ENCODE assay signal across 8 mouse cellular contexts in the genomic region with DNA sequence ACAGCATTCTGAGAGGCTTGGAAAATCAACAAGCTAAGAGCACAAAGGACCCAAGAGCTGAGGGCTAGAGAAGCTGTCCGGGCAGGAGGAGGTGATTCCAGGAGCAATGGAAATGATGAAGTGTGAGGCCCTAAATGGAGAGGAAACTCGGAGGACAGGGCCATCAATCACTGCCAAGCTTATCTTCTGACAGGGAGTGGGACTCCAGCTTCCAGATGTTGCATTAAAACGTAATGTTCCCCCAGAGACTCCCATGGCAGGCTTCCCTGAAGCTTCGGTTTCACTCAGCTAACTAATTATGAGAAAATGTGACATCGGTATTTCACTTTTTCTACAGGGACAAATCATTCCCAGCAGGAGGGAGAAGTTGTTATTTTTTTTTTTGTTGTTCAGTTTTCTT.
DNase-seq lines count a peak whose midpoint lies in the region; ATAC-seq and TF ChIP-seq lines count a peak whose summit lies in the region.

No protein-coding gene starts in this region.

- 0 out of 2 replicates have a peak, but pooled peaks cover 4% of the 10 kb centered on the region for H3K4me1 ChIP-seq in kidney, embryonic 14.5 days (ENCODE audit: control insufficient read depth, insufficient read depth, low read length)
- no peaks in the 10 kb centered on the region for H3K4me1 ChIP-seq in midbrain, postnatal 0 days (ENCODE audit: insufficient read depth, low read length)

- H3K36me3 ChIP-seq in kidney, embryonic 14.5 days (ENCODE audit: control insufficient read depth, insufficient read depth, low read length) = no peaks in the 10 kb centered on the region
- H3K36me3 ChIP-seq in midbrain, postnatal 0 days (ENCODE audit: insufficient read depth, low read length) = no peaks in the 10 kb centered on the region

- ATAC-seq in kidney, embryonic 14.5 days (ENCODE audit: low FRiP score, low TSS enrichment) = peak; percentile 87
- ATAC-seq in midbrain, postnatal 0 days (ENCODE audit: low FRiP score) = no peak

- 8% methylated on average over 5 of the region's 5 CpGs for WGBS in kidney, embryonic 14.5 days
- 27% methylated on average over 5 of the region's 5 CpGs for WGBS in midbrain, postnatal 0 days

- no peak overlapping the region for H3K4me3 ChIP-seq in kidney, embryonic 14.5 days (ENCODE audit: low read length)
- H3K4me3 ChIP-seq in midbrain, postnatal 0 days (ENCODE audit: low read depth, low read length) = no peak overlapping the region

- no peaks in the 10 kb centered on the region for H3K9me3 ChIP-seq in kidney, embryonic 14.5 days (ENCODE audit: control insufficient read depth, low read length)
- no peaks in the 10 kb centered on the region for H3K9me3 ChIP-seq in midbrain, postnatal 0 days (ENCODE audit: low read length)

- no peak overlapping the region for H3K4me2 ChIP-seq in kidney, embryonic 14.5 days (replicated peaks; ENCODE audit: low read depth, low read length)
- H3K4me2 ChIP-seq in midbrain, postnatal 0 days (ENCODE audit: low read depth, low read length, poor library complexity, severe bottlenecking) = no peak overlapping the region

- no peak overlapping the region for H3K9ac ChIP-seq in kidney, embryonic 14.5 days (ENCODE audit: low read depth, low read length)
- no peak overlapping the region for H3K9ac ChIP-seq in midbrain, postnatal 0 days (replicated peaks; ENCODE audit: low read length, poor library complexity, severe bottlenecking)

- no peak for TF ChIP-seq CTCF in midbrain, postnatal 0 days (IDR thresholded peaks at IDR 0.05)

- DNase-seq in adrenal gland, postnatal 10 days = peak; percentile 52
- no peak for DNase-seq in adrenal gland, adult 2 months
- peak; percentile 63 to 88 for DNase-seq in gastrocnemius, postnatal 4 days (ENCODE audit: low spot score in 2 of 2)
- DNase-seq in midbrain, postnatal 0 days (ENCODE audit: low spot score) = peak; percentile 50
- no peak for DNase-seq in right cerebral cortex, postnatal 10 days (ENCODE audit: low spot score in 2 of 2)
- DNase-seq in layer of hippocampus, adult 9-11 months = no peak
- DNase-seq in urinary bladder, adult 18-20 months (ENCODE audit: low spot score in 2 of 2) = no peak

- no peaks in the 10 kb centered on the region for H3K27me3 ChIP-seq in kidney, embryonic 14.5 days (ENCODE audit: control insufficient read depth, insufficient read depth, low read length)
- no peaks in the 10 kb centered on the region for H3K27me3 ChIP-seq in midbrain, postnatal 0 days (ENCODE audit: insufficient read depth, low read length)

- no peak overlapping the region; the same call in 1 of the 2 replicates for H3K27ac ChIP-seq in kidney, embryonic 14.5 days (ENCODE audit: low read depth, low read length)
- no peak overlapping the region for H3K27ac ChIP-seq in midbrain, postnatal 0 days (ENCODE audit: low read depth, low read length)

Comparison
In these comparisons a context has a peak if more than half of its experiments do, and no peak if none do; other contexts are left out.
1. DNase-seq: peak in adrenal gland, postnatal 10 days (single experiment), gastrocnemius, postnatal 4 days (2 of 2) and midbrain, postnatal 0 days (single experiment); none in adrenal gland, adult 2 months (single experiment), right cerebral cortex, postnatal 10 days (0 of 2), layer of hippocampus, adult 9-11 months (single experiment) and urinary bladder, adult 18-20 months (0 of 2).